Mouse (Mus musculus) retina, postnatal 7 days (tissue): Measurements from ENCODE around the gene Krtap19-3.

Source experiments
- DNase-seq: peaks from one replicate; pipeline ENCODE4 v3.0.0-alpha.2; 2012; ENCODE audit warnings: low read depth, low spot score

Krtap19-3 gene

GRCm38 (mm10) chr16:88877938-88878337 is at the start of gene Krtap19-3:
Krtap19-3 (minus strand) TSS chr16:88878038.
- no peak for DNase-seq

- no peak for DNase-seq
Observed at GRCm38 (mm10) chr16:88896357-88896756, 18.5 kb upstream of the Krtap19-3 start, which contains the start of gene Krtap19-5. Krtap19-5 (minus strand) TSS chr16:88896457.

GRCm38 (mm10) chr16:88886870-88887269 is 9.0 kb upstream of the Krtap19-3 start:
- DNase-seq = no peak

- no peak for DNase-seq
Observed at GRCm38 (mm10) chr16:88884989-88885388, 7.2 kb upstream of the Krtap19-3 start, which contains the start of gene Krtap19-4. Krtap19-4 (minus strand) TSS chr16:88885089.

GRCm38 (mm10) chr16:88874169-88874568 is 3.7 kb downstream of the Krtap19-3 start, which contains the start of gene Krtap19-2:
Krtap19-2 (minus strand) TSS chr16:88874269.
- DNase-seq = no peak

- DNase-seq = no peak
Observed at GRCm38 (mm10) chr16:88869311-88869710, 8.5 kb downstream of the Krtap19-3 start, which contains the start of gene Krtap19-1. Krtap19-1 (minus strand) TSS chr16:88869411.

GRCm38 (mm10) chr16:88864887-88865407 is 12.9 kb downstream of the Krtap19-3 start:
- no peak for DNase-seq

GRCm38 (mm10) chr16:88851450-88851849 is 26.4 kb downstream of the Krtap19-3 start:
- DNase-seq = peak; percentile 5

- no peak for DNase-seq
Observed at GRCm38 (mm10) chr16:88848558-88848957, 29.3 kb downstream of the Krtap19-3 start.

- DNase-seq = no peak
Observed at GRCm38 (mm10) chr16:88847363-88847762, 30.5 kb downstream of the Krtap19-3 start.
